Mouse (Mus musculus): ENCODE results near the gene Myo15. TPM values are rescaled to one million over a fixed set of nuclear protein-coding genes. Genes with fewer than 3 reads are reported as not detected.
"Not testable (repeated sequence)": the region's sequence is repeated elsewhere in the genome, so short reads cannot be mapped to it uniquely, and the experiment has no call there.

Myo15 gene
- polyA plus RNA-seq, 1 experiment from 2014 or later, result 0.24 TPM

DNA sequence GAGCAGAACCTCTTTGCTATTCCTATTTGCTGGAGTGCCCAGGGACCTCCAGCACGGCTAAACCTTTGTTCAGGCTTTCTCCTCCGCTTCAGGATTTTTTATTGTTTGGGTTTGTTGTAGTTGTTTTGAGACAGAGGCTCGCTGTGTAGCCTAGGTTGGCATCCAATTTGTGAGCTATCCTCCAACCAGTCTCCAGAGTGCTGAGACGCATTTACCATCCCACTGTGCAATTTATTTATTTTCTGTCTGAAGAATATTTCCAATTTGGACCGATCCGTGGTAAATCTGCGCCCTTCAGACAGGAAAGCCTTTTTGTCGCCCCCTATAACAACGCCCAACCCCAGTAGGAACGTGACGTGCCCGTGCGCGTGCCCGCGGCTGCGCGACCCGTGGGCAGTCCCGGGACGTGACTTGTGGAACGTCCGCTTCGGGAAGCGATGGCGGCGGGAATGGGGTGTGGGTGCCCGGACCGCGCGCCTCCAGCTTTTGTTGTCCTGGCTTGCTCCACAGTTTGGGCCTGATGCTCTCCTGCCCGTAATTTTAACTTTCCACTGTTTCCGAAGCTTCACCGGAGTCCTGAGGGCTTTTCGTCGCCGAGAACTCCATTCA is 67.8 kb downstream of the Myo15 start:
- Histone ChIP-seq H3K4me2 (ENCODE audit: low read depth, low read length) (peak overlapping the region; percentile 98), H3K27ac (replicated peaks; ENCODE audit: low read depth, low read length) (peak overlapping the region; percentile 100), H3K27me3 (replicated peaks; ENCODE audit: control insufficient read depth, insufficient read depth, low read length) (no peaks in the 10 kb centered on the region), H3K4me1 (ENCODE audit: control insufficient read depth, insufficient read depth, low read length) (peaks cover 21% of the 10 kb centered on the region), H3K4me3 (ENCODE audit: low read depth, low read length) (peak overlapping the region; percentile 96), H3K9ac (ENCODE audit: low read depth, low read length) (peak overlapping the region; percentile 95), H3K36me3 (ENCODE audit: control insufficient read depth, insufficient read depth, low read length) (peaks cover 7% of the 10 kb centered on the region), H3K9me3 (ENCODE audit: control insufficient read depth, low read length) (no peaks in the 10 kb centered on the region)
- peak; percentile 96 for DNase-seq (ENCODE audit: low spot score)
- ATAC-seq (ENCODE audit: low read depth), result peak; percentile 84
- WGBS, result under 1% methylated on average over 35 of the region's 37 CpGs

DNA sequence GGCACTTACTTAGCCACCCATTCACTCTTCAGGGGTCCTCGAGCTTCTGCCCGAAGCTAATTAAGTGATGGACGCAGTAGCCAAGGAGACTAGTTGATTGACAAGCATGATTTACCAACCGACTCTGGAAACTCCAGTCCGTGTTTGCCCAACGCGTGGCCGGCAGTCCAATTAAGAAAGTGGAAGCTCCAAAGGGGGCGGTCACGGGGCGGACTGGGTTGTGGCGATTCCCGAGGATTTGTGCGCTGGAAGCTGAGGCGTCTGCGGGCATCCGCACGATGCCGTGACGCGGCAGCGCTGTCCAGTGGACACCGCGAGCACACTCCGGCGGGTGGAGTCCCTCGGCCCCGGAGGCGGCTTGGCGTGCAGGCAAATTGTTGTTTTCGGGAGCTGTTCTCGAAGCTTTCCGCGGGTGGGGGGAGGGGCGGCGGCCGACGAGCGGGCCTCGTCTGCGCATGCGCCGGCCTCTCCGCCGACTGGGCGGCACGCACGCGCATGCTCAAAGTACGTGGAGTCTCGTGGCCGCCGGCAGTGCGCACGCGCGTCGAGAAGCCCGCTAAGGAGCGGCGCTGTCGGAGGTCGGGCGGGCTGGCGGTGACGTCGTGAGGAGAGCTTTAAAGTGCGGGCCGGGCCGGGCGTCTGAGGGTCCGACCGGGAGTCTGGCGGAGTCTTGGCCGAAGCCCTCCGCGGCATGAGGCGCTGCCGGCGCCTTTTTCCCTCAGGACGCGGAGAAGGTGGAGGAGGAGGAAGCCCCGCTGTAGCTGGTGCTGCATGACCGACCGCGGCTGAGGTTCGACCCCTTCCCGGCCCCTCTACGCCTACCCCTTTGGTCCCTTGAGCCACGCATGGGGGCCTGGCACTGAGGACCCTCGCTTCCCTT is 68.6 kb downstream of the Myo15 start:
- Histone ChIP-seq H3K27me3 (replicated peaks; ENCODE audit: control insufficient read depth, insufficient read depth, low read length) (no peaks in the 10 kb centered on the region), H3K9me3 (ENCODE audit: control insufficient read depth, low read length) (no peaks in the 10 kb centered on the region), H3K9ac (ENCODE audit: low read depth, low read length) (peak overlapping the region; percentile 95), H3K4me3 (ENCODE audit: low read depth, low read length) (peak overlapping the region; percentile 96), H3K27ac (replicated peaks; ENCODE audit: low read depth, low read length) (peak overlapping the region; percentile 100), H3K36me3 (ENCODE audit: control insufficient read depth, insufficient read depth, low read length) (peaks cover 14% of the 10 kb centered on the region), H3K4me2 (ENCODE audit: low read depth, low read length) (peak overlapping the region; percentile 98), H3K4me1 (ENCODE audit: control insufficient read depth, insufficient read depth, low read length) (peaks cover 28% of the 10 kb centered on the region)
- WGBS, result under 1% methylated on average over 47 of the region's 91 CpGs
- DNase-seq (ENCODE audit: low spot score) (peak; percentile 99), ATAC-seq (ENCODE audit: low read depth) (peak; percentile 90)

DNA sequence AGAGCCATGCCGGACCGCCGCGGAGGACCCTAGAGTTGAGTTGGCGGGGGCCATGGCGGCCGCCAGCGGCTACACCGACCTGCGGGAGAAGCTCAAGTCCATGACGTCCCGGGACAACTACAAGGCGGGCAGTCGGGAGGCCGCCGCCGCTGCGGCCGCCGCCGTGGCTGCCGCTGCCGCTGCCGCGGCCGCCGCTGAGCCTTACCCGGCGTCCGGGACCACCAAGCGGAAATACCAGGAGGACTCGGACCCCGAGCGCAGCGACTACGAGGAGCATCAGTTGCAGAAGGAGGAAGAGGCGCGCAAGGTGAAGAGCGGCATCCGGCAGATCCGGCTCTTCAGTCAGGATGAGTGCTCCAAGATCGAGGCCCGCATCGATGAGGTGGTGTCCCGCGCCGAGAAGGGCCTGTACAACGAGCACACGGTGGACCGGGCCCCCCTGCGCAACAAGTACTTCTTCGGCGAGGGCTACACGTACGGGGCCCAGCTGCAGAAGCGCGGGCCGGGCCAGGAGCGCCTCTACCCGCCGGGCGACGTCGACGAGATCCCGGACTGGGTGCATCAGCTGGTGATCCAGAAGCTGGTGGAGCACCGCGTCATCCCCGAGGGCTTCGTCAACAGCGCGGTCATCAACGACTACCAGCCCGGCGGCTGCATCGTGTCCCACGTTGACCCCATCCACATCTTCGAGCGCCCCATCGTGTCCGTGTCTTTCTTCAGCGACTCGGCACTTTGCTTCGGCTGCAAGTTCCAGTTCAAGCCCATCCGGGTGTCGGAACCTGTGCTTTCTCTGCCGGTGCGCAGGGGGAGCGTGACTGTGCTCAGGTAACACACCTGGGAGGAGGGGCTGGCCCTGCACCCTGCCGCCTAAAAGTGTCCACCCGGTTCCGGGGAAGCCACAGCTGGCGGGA is 69.5 kb downstream of the Myo15 start:
- peaks cover 30% of the 10 kb centered on the region for H3K4me1 ChIP-seq (ENCODE audit: control insufficient read depth, insufficient read depth, low read length)
- H3K9me3 ChIP-seq (ENCODE audit: control insufficient read depth, low read length), result no peaks in the 10 kb centered on the region
- peak overlapping the region; percentile 100 for H3K27ac ChIP-seq (replicated peaks; ENCODE audit: low read depth, low read length)
- H3K9ac ChIP-seq (ENCODE audit: low read depth, low read length), result peak overlapping the region; percentile 95
- no peaks in the 10 kb centered on the region for H3K27me3 ChIP-seq (replicated peaks; ENCODE audit: control insufficient read depth, insufficient read depth, low read length)
- DNase-seq (ENCODE audit: low spot score) (peak; percentile 29), ATAC-seq (ENCODE audit: low read depth) (no peak)
- peak overlapping the region; percentile 96 for H3K4me3 ChIP-seq (ENCODE audit: low read depth, low read length)
- H3K36me3 ChIP-seq (ENCODE audit: control insufficient read depth, insufficient read depth, low read length), result peaks cover 17% of the 10 kb centered on the region
- H3K4me2 ChIP-seq (ENCODE audit: low read depth, low read length), result peak overlapping the region; percentile 98
- WGBS, result under 1% methylated on average over 59 of the region's 93 CpGs

DNA sequence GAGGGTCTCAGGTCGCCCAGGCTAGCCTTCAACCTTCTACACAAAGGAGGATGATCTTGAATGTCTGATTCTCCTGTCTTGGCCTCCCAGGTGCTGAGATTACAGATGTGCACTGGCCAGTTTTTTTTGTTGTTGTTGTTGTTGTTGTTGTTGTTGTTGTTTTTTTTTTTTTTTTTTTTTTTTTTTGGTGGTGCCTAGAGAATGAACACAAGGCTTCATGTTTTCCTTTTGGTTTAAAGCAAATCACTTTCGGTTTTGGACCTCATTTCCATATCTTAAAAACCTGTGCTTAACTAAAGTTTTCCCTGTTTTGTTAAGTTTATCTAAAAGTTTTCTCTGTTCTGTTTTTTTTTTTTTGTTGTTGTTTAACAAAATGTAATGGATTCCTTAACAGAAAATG is 70.4 kb downstream of the Myo15 start:
- Histone ChIP-seq H3K27me3 (replicated peaks; ENCODE audit: control insufficient read depth, insufficient read depth, low read length) (no peaks in the 10 kb centered on the region), H3K36me3 (ENCODE audit: control insufficient read depth, insufficient read depth, low read length) (peaks cover 25% of the 10 kb centered on the region), H3K27ac (replicated peaks; ENCODE audit: low read depth, low read length) (no peak overlapping the region), H3K9me3 (ENCODE audit: control insufficient read depth, low read length) (no peaks in the 10 kb centered on the region), H3K4me3 (ENCODE audit: low read depth, low read length) (peak overlapping the region; percentile 96), H3K9ac (ENCODE audit: low read depth, low read length) (peak overlapping the region; percentile 95), H3K4me1 (ENCODE audit: control insufficient read depth, insufficient read depth, low read length) (peaks cover 35% of the 10 kb centered on the region), H3K4me2 (ENCODE audit: low read depth, low read length) (peak overlapping the region; percentile 98)
- DNase-seq (ENCODE audit: low spot score), result no peak
- WGBS, result 8% methylated on average over 2 of the region's 2 CpGs
- ATAC-seq (ENCODE audit: low read depth), result no peak

GRCm38 (mm10) chr11:60540002-60540610 is 71.0 kb downstream of the Myo15 start:
- H3K27ac ChIP-seq (replicated peaks; ENCODE audit: low read depth, low read length), result peak overlapping the region; percentile 46; the same call in 1 of the 2 replicates
- no peak for ATAC-seq (ENCODE audit: low read depth)
- peak overlapping the region; percentile 60 for H3K9ac ChIP-seq (ENCODE audit: low read depth, low read length)
- peak overlapping the region; percentile 98 for H3K4me2 ChIP-seq (ENCODE audit: low read depth, low read length)
- no peaks in the 10 kb centered on the region for H3K27me3 ChIP-seq (replicated peaks; ENCODE audit: control insufficient read depth, insufficient read depth, low read length)
- no peaks in the 10 kb centered on the region for H3K9me3 ChIP-seq (ENCODE audit: control insufficient read depth, low read length)
- H3K36me3 ChIP-seq (ENCODE audit: control insufficient read depth, insufficient read depth, low read length), result peaks cover 27% of the 10 kb centered on the region
- WGBS, result 4% methylated on average over 4 of the region's 4 CpGs
- H3K4me1 ChIP-seq (ENCODE audit: control insufficient read depth, insufficient read depth, low read length), result peaks cover 35% of the 10 kb centered on the region
- DNase-seq (ENCODE audit: low spot score), result no peak
- H3K4me3 ChIP-seq (ENCODE audit: low read depth, low read length), result peak overlapping the region; percentile 96

- Histone ChIP-seq H3K4me1 (ENCODE audit: control insufficient read depth, insufficient read depth, low read length) (peaks cover 35% of the 10 kb centered on the region), H3K36me3 (ENCODE audit: control insufficient read depth, insufficient read depth, low read length) (peaks cover 27% of the 10 kb centered on the region), H3K4me3 (ENCODE audit: low read depth, low read length) (peak overlapping the region; percentile 96), H3K27ac (replicated peaks; ENCODE audit: low read depth, low read length) (peak overlapping the region; percentile 12), H3K9me3 (ENCODE audit: control insufficient read depth, low read length) (no peaks in the 10 kb centered on the region), H3K9ac (ENCODE audit: low read depth, low read length) (peak overlapping the region; percentile 60), H3K27me3 (replicated peaks; ENCODE audit: control insufficient read depth, insufficient read depth, low read length) (no peaks in the 10 kb centered on the region), H3K4me2 (ENCODE audit: low read depth, low read length) (peak overlapping the region; percentile 98)
- DNase-seq (ENCODE audit: low spot score) (peak; percentile 40), ATAC-seq (ENCODE audit: low read depth) (no peak)
- 54% methylated on average over 2 of the region's 2 CpGs for WGBS
Observed at GRCm38 (mm10) chr11:60540761-60541160, 71.6 kb downstream of the Myo15 start.

DNA sequence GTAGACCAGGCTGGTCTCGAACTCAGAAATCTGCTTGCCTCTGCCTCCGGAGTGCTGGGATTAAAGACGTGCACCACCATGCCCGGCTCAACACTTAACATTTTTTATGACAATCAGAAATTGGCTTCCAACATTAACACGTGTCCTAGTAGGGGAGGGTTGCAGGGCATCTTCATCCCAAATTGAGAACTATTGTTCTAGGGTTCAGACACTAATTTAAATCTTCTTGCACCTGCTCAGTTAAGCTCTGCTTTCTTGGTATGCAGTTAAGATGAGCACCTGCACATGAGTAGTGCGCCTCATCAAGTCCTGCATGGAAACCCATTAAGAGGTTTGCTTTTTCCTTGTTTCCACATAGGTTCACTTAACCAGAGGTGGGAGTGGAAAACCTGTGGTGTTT is 72.7 kb downstream of the Myo15 start:
- WGBS, result 84% methylated on average over 6 of the region's 6 CpGs
- no peak overlapping the region for H3K27ac ChIP-seq (replicated peaks; ENCODE audit: low read depth, low read length)
- peaks cover 30% of the 10 kb centered on the region for H3K4me1 ChIP-seq (ENCODE audit: control insufficient read depth, insufficient read depth, low read length)
- no peak for DNase-seq (ENCODE audit: low spot score)
- H3K4me3 ChIP-seq (ENCODE audit: low read depth, low read length), result no peak overlapping the region
- H3K36me3 ChIP-seq (ENCODE audit: control insufficient read depth, insufficient read depth, low read length), result peaks cover 37% of the 10 kb centered on the region
- no peak overlapping the region for H3K9ac ChIP-seq (ENCODE audit: low read depth, low read length)
- no peaks in the 10 kb centered on the region for H3K27me3 ChIP-seq (replicated peaks; ENCODE audit: control insufficient read depth, insufficient read depth, low read length)
- no peaks in the 10 kb centered on the region for H3K9me3 ChIP-seq (ENCODE audit: control insufficient read depth, low read length)
- no peak for ATAC-seq (ENCODE audit: low read depth)
- H3K4me2 ChIP-seq (ENCODE audit: low read depth, low read length), result no peak overlapping the region

DNA sequence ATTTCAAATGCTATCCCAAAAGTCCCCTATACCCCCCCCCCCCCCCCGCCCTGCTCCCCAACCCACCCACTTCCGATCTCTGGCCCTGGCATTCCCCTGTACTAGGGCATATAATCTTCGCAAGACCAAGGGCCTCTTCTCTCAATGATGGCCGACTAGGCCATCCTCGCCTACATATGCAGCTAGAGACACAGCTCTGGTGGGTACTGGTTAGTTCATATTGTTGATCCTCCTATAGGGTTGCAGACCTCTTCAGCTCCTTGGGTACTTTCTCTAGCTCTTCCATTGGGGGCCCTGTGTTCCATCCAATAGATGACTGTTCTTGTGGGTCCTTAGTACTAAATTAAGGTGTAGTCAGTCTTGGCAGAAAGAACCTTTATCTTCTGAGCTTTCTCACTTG is 74.1 kb downstream of the Myo15 start:
- Histone ChIP-seq H3K4me1 (ENCODE audit: control insufficient read depth, insufficient read depth, low read length) (peaks cover 30% of the 10 kb centered on the region), H3K36me3 (ENCODE audit: control insufficient read depth, insufficient read depth, low read length) (peaks cover 51% of the 10 kb centered on the region)
- H3K27me3 ChIP-seq (replicated peaks; ENCODE audit: control insufficient read depth, insufficient read depth, low read length); ATAC-seq (ENCODE audit: low read depth); H3K9me3 ChIP-seq (ENCODE audit: control insufficient read depth, low read length); DNase-seq (ENCODE audit: low spot score); H3K9ac ChIP-seq (ENCODE audit: low read depth, low read length); H3K4me3 ChIP-seq (ENCODE audit: low read depth, low read length); H3K4me2 ChIP-seq (ENCODE audit: low read depth, low read length); H3K27ac ChIP-seq (replicated peaks; ENCODE audit: low read depth, low read length): not testable (repeated sequence)
- WGBS, result 94% methylated on average over 5 of the region's 5 CpGs

All from embryonic facial prominence, embryonic 14.5 days (tissue).